Comparison of ENCODE assay signal across 20 mouse cellular contexts in the genomic region with DNA sequence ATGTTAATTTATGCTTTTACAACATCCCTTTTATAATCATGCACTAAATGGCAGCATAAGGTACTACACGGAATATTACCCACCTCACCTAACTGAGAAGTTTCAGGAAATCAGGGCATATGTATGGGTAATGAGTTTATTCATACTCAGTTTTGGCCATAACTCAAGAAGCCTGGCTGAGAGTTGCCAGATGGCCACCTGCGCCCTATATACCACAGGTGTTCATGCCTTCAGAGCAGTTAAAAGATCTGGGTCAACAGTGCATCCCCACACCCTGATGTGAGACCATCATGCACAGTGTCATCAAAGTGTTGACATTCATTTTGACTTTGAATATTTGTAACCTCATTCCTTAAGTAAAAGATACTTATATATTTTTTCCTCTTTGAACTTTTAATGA.
A peak's percentile ranks its signal among the peaks of the same experiment; 100 is the strongest.
DNase-seq lines count a peak whose midpoint lies in the region; ATAC-seq and TF ChIP-seq lines count a peak whose summit lies in the region.
"Had no signal": no experiment of that assay in that cellular context is flagged by ENCODE, and none has a peak within 500 bp of the region (broad histone marks: within the 10 kb centered on the region; RNA-seq: fewer than 3 reads in every experiment).

No protein-coding gene starts in this region.

- ATAC-seq in forebrain, embryonic 11.5 days (replicated peaks; ENCODE audit: low FRiP score) = 0 out of 2 replicates have a peak, but pooled peaks have one; percentile 24
- no peak for ATAC-seq in liver, postnatal 0 days
- ATAC-seq in heart, embryonic 11.5 days (replicated peaks; ENCODE audit: insufficient number of reproducible peaks, low FRiP score, low TSS enrichment) = no peak

- no peak for DNase-seq in forebrain, embryonic 11.5 days (ENCODE audit: low spot score)
- no peak for DNase-seq in forebrain, embryonic 10.5 days (ENCODE audit: extremely low spot score, low spot score)
- peak; percentile 50 for DNase-seq in thymus, postnatal 0 days (ENCODE audit: low spot score)
- DNase-seq in thymus, adult 2 months = no peak
- DNase-seq in cerebellum, postnatal 36 days = peak; percentile 76 to 80
- no peak for DNase-seq in liver, postnatal 0 days
- DNase-seq in kidney, postnatal 4 days = no peak
- DNase-seq: adrenal gland, adult 2 months; embryo, embryonic 11 days; gastrocnemius, postnatal 14 days; heart, adult 18-20 months; heart, postnatal 4 days; kidney, adult 2 months; kidney, postnatal 14 days; lung, adult 2 months; lung, postnatal 36 days had no signal

- H3K27ac ChIP-seq in forebrain, embryonic 11.5 days (ENCODE audit: low read depth, low read length) = no peak overlapping the region
- H3K27ac ChIP-seq in forebrain, embryonic 10.5 days = no peak overlapping the region
- no peak overlapping the region for H3K27ac ChIP-seq in thymus, adult 2 months (ENCODE audit: control insufficient read depth, insufficient read depth, low read length)
- no peak overlapping the region for H3K27ac ChIP-seq in liver, postnatal 0 days (ENCODE audit: low read depth)
- no peak overlapping the region for H3K27ac ChIP-seq in heart, embryonic 11.5 days (ENCODE audit: low read depth, low read length)
- H3K27ac ChIP-seq: heart, embryonic 15.5 days; neural tube, embryonic 12.5 days had no signal

- H3K4me2 ChIP-seq in forebrain, embryonic 11.5 days (ENCODE audit: low read depth, low read length, severe bottlenecking) = no peak overlapping the region
- no peak overlapping the region for H3K4me2 ChIP-seq in liver, postnatal 0 days (ENCODE audit: low read depth, low read length)
- no peak overlapping the region for H3K4me2 ChIP-seq in heart, embryonic 11.5 days
- H3K4me2 ChIP-seq: heart, embryonic 15.5 days; liver, embryonic 11.5 days; neural tube, embryonic 12.5 days had no signal

- TF ChIP-seq POLR2A in thymus, adult 2 months (IDR thresholded peaks at IDR 0.05; ENCODE audit: control insufficient read depth, extremely low read depth, insufficient read depth, low read length, poor library complexity) = no peak

- H3K9ac ChIP-seq in forebrain, embryonic 11.5 days (ENCODE audit: low read length) = no peak overlapping the region
- H3K9ac ChIP-seq in liver, postnatal 0 days (replicated peaks) = no peak overlapping the region
- H3K9ac ChIP-seq in heart, embryonic 11.5 days (ENCODE audit: low read depth, low read length) = no peak overlapping the region
- H3K9ac ChIP-seq: heart, embryonic 15.5 days; neural tube, embryonic 12.5 days had no signal

- H3K9me3 ChIP-seq in forebrain, embryonic 11.5 days (ENCODE audit: control insufficient read depth, low read length) = no peaks in the 10 kb centered on the region
- no peaks in the 10 kb centered on the region for H3K9me3 ChIP-seq in forebrain, embryonic 10.5 days
- H3K9me3 ChIP-seq in liver, postnatal 0 days (ENCODE audit: low read length) = no peaks in the 10 kb centered on the region
- H3K9me3 ChIP-seq in heart, embryonic 11.5 days (replicated peaks; ENCODE audit: control insufficient read depth, low read length) = no peaks in the 10 kb centered on the region
- H3K9me3 ChIP-seq: heart, embryonic 15.5 days; neural tube, embryonic 12.5 days had no signal

- no peaks in the 10 kb centered on the region for H3K36me3 ChIP-seq in forebrain, embryonic 11.5 days (ENCODE audit: control insufficient read depth, insufficient read depth, low read length)
- no peaks in the 10 kb centered on the region for H3K36me3 ChIP-seq in forebrain, embryonic 10.5 days (replicated peaks)
- no peaks in the 10 kb centered on the region for H3K36me3 ChIP-seq in thymus, adult 2 months (ENCODE audit: control insufficient read depth, insufficient read depth, low read length)
- H3K36me3 ChIP-seq in liver, postnatal 0 days (replicated peaks; ENCODE audit: insufficient read depth, low read length) = no peaks in the 10 kb centered on the region
- no peaks in the 10 kb centered on the region for H3K36me3 ChIP-seq in heart, embryonic 11.5 days (ENCODE audit: control insufficient read depth, insufficient read depth, low read length)
- H3K36me3 ChIP-seq: heart, embryonic 15.5 days; neural tube, embryonic 12.5 days had no signal

- H3K27me3 ChIP-seq in forebrain, embryonic 11.5 days (ENCODE audit: control insufficient read depth, insufficient read depth, low read length) = no peaks in the 10 kb centered on the region
- no peaks in the 10 kb centered on the region for H3K27me3 ChIP-seq in forebrain, embryonic 10.5 days (ENCODE audit: poor library complexity, severe bottlenecking)
- no peaks in the 10 kb centered on the region for H3K27me3 ChIP-seq in thymus, adult 2 months (ENCODE audit: control insufficient read depth, insufficient read depth, low read length)
- H3K27me3 ChIP-seq in liver, postnatal 0 days (ENCODE audit: insufficient read depth, low read length) = no peaks in the 10 kb centered on the region
- no peaks in the 10 kb centered on the region for H3K27me3 ChIP-seq in heart, embryonic 11.5 days (ENCODE audit: control insufficient read depth, insufficient read depth, low read length)
- H3K27me3 ChIP-seq: heart, embryonic 15.5 days; neural tube, embryonic 12.5 days had no signal

- no peak overlapping the region for H3K4me3 ChIP-seq in forebrain, embryonic 11.5 days (ENCODE audit: low read depth, low read length)
- H3K4me3 ChIP-seq in forebrain, embryonic 10.5 days = no peak overlapping the region
- H3K4me3 ChIP-seq in thymus, adult 2 months (ENCODE audit: control insufficient read depth, insufficient read depth, low read length) = no peak overlapping the region
- H3K4me3 ChIP-seq in liver, postnatal 0 days (ENCODE audit: low read depth, low read length) = no peak overlapping the region
- no peak overlapping the region for H3K4me3 ChIP-seq in heart, embryonic 11.5 days (ENCODE audit: low read depth, low read length)
- H3K4me3 ChIP-seq: heart, embryonic 15.5 days; neural tube, embryonic 12.5 days had no signal

- WGBS in forebrain, embryonic 11.5 days = 92% methylated on average over 2 of the region's 2 CpGs
- 92% methylated on average over 2 of the region's 2 CpGs for WGBS in forebrain, embryonic 10.5 days
- 97% methylated on average over 2 of the region's 2 CpGs for WGBS in thymus, adult 2 months
- WGBS in liver, postnatal 0 days (ENCODE audit: insufficient replicate concordance) = 77% methylated on average over 2 of the region's 2 CpGs
- WGBS in heart, embryonic 11.5 days (ENCODE audit: insufficient replicate concordance) = 87% methylated on average over 2 of the region's 2 CpGs

- no peak for TF ChIP-seq EP300 in liver, postnatal 0 days (IDR thresholded peaks at IDR 0.05; ENCODE audit: low read depth)

- no peak for TF ChIP-seq CTCF in thymus, adult 2 months (IDR thresholded peaks at IDR 0.05; ENCODE audit: borderline replicate concordance, control insufficient read depth, extremely low read depth, insufficient read depth, low read length, poor library complexity)
- no peak for TF ChIP-seq CTCF in liver, postnatal 0 days (IDR thresholded peaks at IDR 0.05; ENCODE audit: low read depth)

- no peaks in the 10 kb centered on the region for H3K4me1 ChIP-seq in forebrain, embryonic 11.5 days (replicated peaks; ENCODE audit: control insufficient read depth, insufficient read depth, low read length)
- H3K4me1 ChIP-seq in forebrain, embryonic 10.5 days = no peaks in the 10 kb centered on the region
- no peaks in the 10 kb centered on the region for H3K4me1 ChIP-seq in thymus, adult 2 months (replicated peaks; ENCODE audit: control insufficient read depth, insufficient read depth, low read length)
- no peaks in the 10 kb centered on the region for H3K4me1 ChIP-seq in liver, postnatal 0 days (ENCODE audit: insufficient read depth)
- no peaks in the 10 kb centered on the region for H3K4me1 ChIP-seq in heart, embryonic 11.5 days (ENCODE audit: control insufficient read depth, insufficient read depth, low read length)
- H3K4me1 ChIP-seq: heart, embryonic 15.5 days; neural tube, embryonic 12.5 days had no signal

Comparison
In these comparisons a context has a peak if more than half of its experiments do, and no peak if none do; other contexts are left out.
1. DNase-seq: peak in thymus, postnatal 0 days (single experiment) and cerebellum, postnatal 36 days (2 of 2); none in forebrain, embryonic 11.5 days (single experiment), forebrain, embryonic 10.5 days (single experiment), thymus, adult 2 months (single experiment), liver, postnatal 0 days (single experiment) and kidney, postnatal 4 days (0 of 2).